Mouse (Mus musculus) layer of hippocampus, postnatal 10 days (tissue): ENCODE measurements around the gene Ache. TPM values are rescaled to one million over a fixed set of nuclear protein-coding genes. Genes with fewer than 3 reads are reported as not detected.
A peak's percentile ranks its signal among the peaks of the same experiment; 100 is the strongest.

Source experiments
- DNase-seq, 2 experiments: peaks; one replicate each; pipeline ENCODE4 v3.0.0; 2021; ENCODE audit warnings: low spot score in 2 of 2
- total RNA-seq, 2 experiments: library from RNA; stranded (reverse); gene quantifications; 2 replicates each; pipeline ENCODE4 v1.2.3; 2021

The Ache gene
- total RNA-seq, 2 experiments from 2014 or later: 93.0 to 97.4 TPM

- DNase-seq: no peak
Measured at GRCm38 (mm10) chr5:137295296-137295695, 8.0 kb downstream of the Ache start.

DNA sequence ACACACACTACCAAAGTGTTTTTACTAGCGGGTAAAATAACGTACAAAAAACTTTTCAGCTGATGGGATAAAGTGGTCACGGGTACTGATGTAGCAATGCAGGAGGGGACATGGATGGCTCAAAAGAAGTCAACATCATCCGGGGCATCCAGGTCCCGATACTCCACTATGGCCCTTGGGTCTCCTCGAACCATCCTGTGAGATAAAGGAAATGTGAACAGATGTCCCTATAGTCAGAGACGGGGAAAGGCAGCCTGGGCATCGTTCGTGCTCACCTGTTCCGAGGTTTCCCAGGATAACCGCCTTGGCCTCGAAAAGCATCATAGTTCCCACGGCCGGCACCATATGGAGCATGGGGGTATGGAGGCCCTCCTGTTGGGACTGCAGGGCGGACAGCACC, 8.4 kb downstream of the Ache start:
- DNase-seq: no peak

GRCm38 (mm10) chr5:137297126-137297525, 9.8 kb downstream of the Ache start:
- DNase-seq: no peak

- no peak for DNase-seq
Measured at GRCm38 (mm10) chr5:137299240-137299639, 11.9 kb downstream of the Ache start.

DNA sequence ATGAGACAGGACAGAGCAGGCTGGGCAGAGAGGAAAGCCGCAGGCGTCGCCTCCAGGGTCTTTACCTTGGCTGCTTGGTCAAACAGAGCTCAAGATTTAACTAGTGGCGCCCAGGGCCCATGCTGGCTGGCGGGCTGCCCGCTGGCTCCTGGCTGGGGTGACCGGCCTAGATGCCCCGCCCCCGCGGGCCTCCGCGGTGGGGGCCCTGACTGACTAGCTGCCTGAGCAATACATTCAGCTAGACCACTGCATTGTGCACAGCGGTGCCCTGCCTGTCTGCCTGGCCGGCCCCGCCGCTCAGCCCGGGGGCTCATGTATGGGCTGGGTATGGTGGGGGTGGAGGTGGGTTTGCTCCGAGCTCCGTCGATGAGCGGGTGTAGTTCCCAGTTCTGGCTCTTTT, 13.9 kb downstream of the Ache start:
- no peak for DNase-seq

- no peak for DNase-seq
Measured at GRCm38 (mm10) chr5:137303609-137304008, 16.3 kb downstream of the Ache start.

DNA sequence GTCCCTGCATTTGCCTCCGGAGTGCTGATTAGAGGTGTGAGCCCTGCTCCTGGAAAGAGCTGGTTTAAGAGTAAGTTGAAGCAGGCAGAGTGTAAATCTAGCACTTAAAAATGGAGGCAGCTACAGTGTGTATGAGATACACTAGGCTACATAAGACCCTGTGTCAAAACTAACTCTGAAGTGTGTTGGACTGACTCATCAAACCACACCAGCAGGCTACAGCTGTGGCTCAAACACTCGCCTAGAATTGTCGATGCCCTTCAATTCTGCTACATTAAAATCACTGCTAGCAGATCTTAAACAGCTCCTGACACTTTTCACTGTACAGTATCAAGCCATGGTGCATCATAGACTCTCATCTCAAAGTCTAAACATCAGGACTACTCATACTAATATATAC, 16.8 kb downstream of the Ache start:
- DNase-seq: no peak

GRCm38 (mm10) chr5:137304816-137305215, 17.5 kb downstream of the Ache start:
- DNase-seq: no peak

DNA sequence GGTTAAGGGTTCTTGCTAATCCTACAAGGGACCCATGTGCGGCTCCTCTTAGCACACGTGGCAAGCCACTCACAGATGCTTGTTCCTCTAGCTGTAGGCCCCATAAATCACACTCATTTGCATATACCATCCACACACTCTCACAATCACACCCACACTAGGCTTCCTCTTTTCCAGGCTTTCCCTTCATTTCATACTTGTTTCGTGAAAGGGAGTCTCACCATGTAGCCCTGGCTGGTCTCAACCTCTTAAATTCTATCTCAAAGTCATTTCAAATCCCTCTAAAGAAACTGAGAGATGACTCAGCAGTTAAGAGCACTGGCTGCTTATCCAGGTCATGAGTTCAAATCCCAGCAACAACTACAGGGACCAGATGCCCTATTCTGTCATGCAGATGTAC, 18.5 kb downstream of the Ache start:
- DNase-seq: no peak

- DNase-seq: no peak
Measured at GRCm38 (mm10) chr5:137306439-137307005, 19.2 kb downstream of the Ache start.

GRCm38 (mm10) chr5:137307071-137307912, 20.0 kb downstream of the Ache start, which contains the start of gene Srrt:
TSS of gene Srrt (minus strand) at chr5:137307674.
- DNase-seq: peak; percentile 89 to 90

- DNase-seq: no peak
Measured at GRCm38 (mm10) chr5:137308356-137308755, 21.0 kb downstream of the Ache start.

DNA sequence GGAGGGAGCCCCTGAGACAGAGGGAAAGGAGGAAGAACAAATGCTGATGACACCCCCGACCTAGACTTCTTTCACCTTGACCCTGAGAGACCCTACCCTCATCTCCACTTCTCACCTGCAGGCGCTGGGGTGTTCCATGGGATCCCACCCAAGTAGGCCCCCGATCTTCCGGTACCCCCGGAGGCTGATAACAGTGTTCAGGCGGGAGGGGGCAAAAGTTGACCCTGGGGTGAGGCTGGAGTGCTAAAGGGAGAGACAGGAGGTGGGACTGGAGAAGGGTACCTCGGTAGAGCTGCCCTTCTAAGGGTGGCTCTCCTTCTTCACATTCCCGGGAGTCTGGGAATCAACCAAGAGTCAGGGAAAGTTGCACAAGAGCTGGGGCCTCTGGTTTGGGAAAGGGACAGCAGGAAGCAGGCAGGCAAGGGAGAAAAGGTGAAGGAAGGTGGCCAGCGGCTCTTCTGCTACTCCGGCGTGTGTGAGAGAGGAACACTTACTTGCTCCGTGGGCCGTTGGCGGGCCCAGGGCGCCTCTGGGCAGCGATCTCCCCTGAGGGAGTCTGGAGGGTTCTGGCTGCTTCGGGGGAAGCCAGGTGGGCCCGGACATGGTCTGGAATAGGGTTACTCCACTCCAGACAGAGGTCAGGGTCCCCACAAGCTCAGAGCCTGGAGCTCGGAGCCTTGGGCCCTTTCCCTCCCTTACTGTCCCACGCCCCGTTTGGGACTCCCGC, 26.3 kb downstream of the Ache start:
- DNase-seq: no peak

- DNase-seq: peak; percentile 76 to 81
Measured at GRCm38 (mm10) chr5:137314193-137315083, 27.1 kb downstream of the Ache start, which contains the start of gene Trip6. TSS of gene Trip6 (minus strand) at chr5:137314404.

DNA sequence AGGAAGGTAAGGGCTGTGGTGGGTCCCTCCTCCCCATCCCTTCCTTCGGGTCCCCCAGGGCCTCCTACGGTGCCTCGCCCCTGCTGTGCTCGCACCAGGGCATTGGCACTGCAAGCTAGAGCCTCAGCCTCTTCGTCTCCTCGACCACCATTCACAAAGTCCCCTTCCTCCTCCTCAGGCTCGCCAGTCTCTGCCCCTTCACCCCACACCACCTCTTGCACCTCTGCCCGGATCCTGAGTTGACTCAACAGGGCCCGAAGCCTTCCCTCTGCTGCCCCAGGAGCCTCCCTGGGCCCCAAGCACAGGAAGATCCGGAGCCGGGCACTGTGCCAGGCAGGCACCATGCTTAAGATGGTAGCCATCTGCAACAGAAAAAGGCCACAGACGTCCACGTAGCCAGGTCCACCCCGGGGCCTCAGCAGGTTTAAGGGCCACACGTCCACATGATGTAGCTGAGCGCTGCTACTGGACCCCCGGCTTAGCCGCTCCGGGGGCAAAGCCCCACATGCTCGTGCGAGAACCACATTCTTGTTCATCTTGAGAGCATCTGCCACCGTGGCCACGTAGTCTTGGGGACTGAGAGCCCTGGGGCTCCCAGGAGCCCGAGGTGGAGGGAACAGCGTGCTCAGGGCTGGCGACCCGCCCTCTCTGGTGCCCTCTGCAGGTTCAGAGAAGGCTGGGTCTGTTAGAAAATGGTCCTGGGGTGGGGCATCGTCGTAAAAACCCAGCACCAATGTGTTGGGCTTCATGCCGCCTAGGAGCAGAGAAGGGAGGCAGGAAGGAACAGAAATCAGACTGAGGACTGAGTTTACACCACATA, 28.0 kb downstream of the Ache start:
- DNase-seq: peak in 1 of 2 experiments; percentile 47

- no peak for DNase-seq
Measured at GRCm38 (mm10) chr5:137317361-137317760, 30.0 kb downstream of the Ache start.

DNA sequence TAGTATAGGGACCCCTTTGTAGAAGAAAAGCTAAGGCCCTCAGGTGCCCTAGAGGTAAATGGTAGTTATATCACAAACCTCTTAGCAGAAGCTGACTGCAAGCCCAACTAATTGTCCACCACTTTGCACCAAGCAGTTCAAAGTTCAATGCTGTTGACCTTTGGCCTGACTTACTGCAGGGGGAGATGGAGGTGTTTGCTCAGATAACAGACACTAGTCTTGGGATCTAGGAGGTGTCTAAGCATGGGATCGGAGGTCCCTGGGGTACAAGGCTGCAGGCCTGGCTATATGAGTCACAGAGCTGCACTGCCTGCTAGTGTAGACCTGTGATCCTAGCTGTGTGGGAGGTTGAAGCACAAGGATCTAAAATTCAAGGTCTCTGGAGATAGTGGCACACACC, 31.3 kb downstream of the Ache start:
- no peak for DNase-seq

DNA sequence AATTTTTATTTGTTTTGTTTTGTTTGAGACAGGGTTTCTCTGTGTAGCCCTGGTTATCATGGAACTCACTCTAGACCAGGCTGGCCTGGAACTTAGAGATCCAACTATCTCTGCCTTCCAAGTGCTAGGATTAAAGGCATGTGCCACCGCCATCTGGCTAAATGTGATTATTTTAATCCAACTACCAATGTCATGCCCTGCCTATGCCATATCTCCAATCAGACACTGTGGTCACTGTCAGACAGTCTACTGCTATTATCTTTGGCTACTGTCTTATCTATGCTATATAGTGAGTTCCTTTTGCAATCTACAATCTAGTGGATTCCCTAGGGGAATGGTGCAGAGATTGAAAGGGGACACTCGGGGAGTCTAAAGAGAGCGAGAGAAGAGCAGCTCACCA, 33.7 kb downstream of the Ache start:
- no peak for DNase-seq

DNA sequence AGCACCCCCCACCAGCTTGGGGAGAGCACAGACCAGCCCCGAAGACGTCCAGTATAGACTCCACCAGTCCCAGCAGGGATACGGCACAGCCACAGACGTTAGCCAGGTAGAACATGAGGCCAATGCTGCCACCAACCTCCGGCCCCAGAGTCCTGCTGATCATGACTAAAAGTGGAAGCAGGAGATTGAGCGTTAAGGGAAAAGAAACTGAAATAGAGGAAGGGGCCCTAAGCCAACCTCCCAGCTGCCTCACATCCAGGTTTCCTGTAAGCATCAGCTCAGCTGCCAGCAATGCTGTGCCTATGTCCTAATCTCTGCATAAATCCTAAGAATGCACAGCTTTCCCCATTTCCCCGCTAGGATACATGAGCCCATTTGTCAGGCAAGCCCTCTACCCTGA, 43.6 kb downstream of the Ache start:
- no peak for DNase-seq

GRCm38 (mm10) chr5:137332857-137333511, 45.7 kb downstream of the Ache start:
- DNase-seq: no peak
